ENCODE assay signal across 21 mouse cellular contexts in genomic region chr16:24262701-24263100, GRCm38 (mm10).
"Had no signal": no experiment of that assay in that cellular context is flagged by ENCODE, and none has a peak within 500 bp of the region (broad histone marks: within the 10 kb centered on the region; RNA-seq: fewer than 3 reads in every experiment).

No protein-coding gene starts in this region.

- DNase-seq: kidney, adult 2 months; kidney, postnatal 25 days; layer of hippocampus, adult 9-11 months; liver; lung, adult 18-20 months; lung, postnatal 14 days; lung, postnatal 4 days; midbrain, embryonic 14.5 days; right cerebral cortex, postnatal 25 days; spleen, adult 18-20 months had no signal

- H3K4me2 ChIP-seq: limb, embryonic 13.5 days; liver, embryonic 12.5 days; liver, embryonic 15.5 days; lung, embryonic 15.5 days; midbrain, embryonic 11.5 days; neural tube, embryonic 12.5 days; neural tube, embryonic 15.5 days had no signal

- H3K27me3 ChIP-seq: limb, embryonic 13.5 days; liver, embryonic 12.5 days; liver, embryonic 15.5 days; lung, embryonic 15.5 days; neural tube, embryonic 12.5 days; neural tube, embryonic 15.5 days had no signal

- H3K4me1 ChIP-seq: limb, embryonic 10.5 days; limb, embryonic 13.5 days; liver, embryonic 12.5 days; liver, embryonic 15.5 days; lung, embryonic 15.5 days; neural tube, embryonic 12.5 days; neural tube, embryonic 15.5 days had no signal

- ATAC-seq: intestine, postnatal 0 days; liver, embryonic 12.5 days had no signal

- H3K27ac ChIP-seq: kidney, postnatal 0 days; layer of hippocampus, adult 2 months; limb, embryonic 10.5 days; limb, embryonic 13.5 days; liver, embryonic 12.5 days; liver, embryonic 15.5 days; lung, embryonic 15.5 days; neural tube, embryonic 12.5 days; neural tube, embryonic 15.5 days had no signal

- H3K9ac ChIP-seq: limb, embryonic 13.5 days; liver, embryonic 12.5 days; liver, embryonic 15.5 days; lung, embryonic 15.5 days; neural tube, embryonic 12.5 days; neural tube, embryonic 15.5 days had no signal

- H3K9me3 ChIP-seq: limb, embryonic 10.5 days; limb, embryonic 13.5 days; liver, embryonic 12.5 days; liver, embryonic 15.5 days; lung, embryonic 15.5 days; neural tube, embryonic 12.5 days; neural tube, embryonic 15.5 days had no signal

- H3K4me3 ChIP-seq: layer of hippocampus, adult 2 months; limb, embryonic 10.5 days; limb, embryonic 13.5 days; liver, embryonic 12.5 days; liver, embryonic 15.5 days; lung, embryonic 15.5 days; neural tube, embryonic 12.5 days; neural tube, embryonic 15.5 days had no signal

- H3K36me3 ChIP-seq: limb, embryonic 10.5 days; limb, embryonic 13.5 days; liver, embryonic 12.5 days; liver, embryonic 15.5 days; lung, embryonic 15.5 days; neural tube, embryonic 12.5 days; neural tube, embryonic 15.5 days had no signal
